Mouse (Mus musculus): Measurements from ENCODE around the gene Saxo1. TPM values are rescaled to one million over a fixed set of nuclear protein-coding genes. Genes with fewer than 3 reads are reported as not detected.

Saxo1 gene
- polyA plus RNA-seq, 1 experiment from 2014 or later, result not detected

- ATAC-seq (ENCODE audit: low FRiP score), result no peak
- H3K27me3 ChIP-seq, result no peaks in the 10 kb centered on the region
- no peaks in the 10 kb centered on the region for H3K4me1 ChIP-seq
- no peaks in the 10 kb centered on the region for H3K36me3 ChIP-seq (replicated peaks)
- no peak overlapping the region for H3K4me2 ChIP-seq
- no peaks in the 10 kb centered on the region for H3K9me3 ChIP-seq
- whole genome bisulfite sequencing, result 84% methylated on average over 5 of the region's 5 CpGs
- no peak overlapping the region for H3K4me3 ChIP-seq (replicated peaks)
- H3K9ac ChIP-seq, result no peak overlapping the region
- H3K27ac ChIP-seq, result no peak overlapping the region
Observed at GRCm38 (mm10) chr4:86523771-86524170, 34.4 kb downstream of the Saxo1 start.

GRCm38 (mm10) chr4:86520695-86521094, 37.4 kb downstream of the Saxo1 start:
- Histone ChIP-seq H3K36me3 (replicated peaks) (no peaks in the 10 kb centered on the region), H3K9me3 (no peaks in the 10 kb centered on the region), H3K27ac (no peak overlapping the region), H3K4me3 (replicated peaks) (no peak overlapping the region), H3K9ac (no peak overlapping the region), H3K4me2 (no peak overlapping the region), H3K27me3 (no peaks in the 10 kb centered on the region), H3K4me1 (no peaks in the 10 kb centered on the region)
- no peak for ATAC-seq (ENCODE audit: low FRiP score)
- WGBS, result 89% methylated on average over 12 of the region's 12 CpGs

GRCm38 (mm10) chr4:86519953-86520352, 38.2 kb downstream of the Saxo1 start:
- H3K27me3 ChIP-seq, result no peaks in the 10 kb centered on the region
- H3K9ac ChIP-seq, result no peak overlapping the region
- no peak overlapping the region for H3K4me2 ChIP-seq
- H3K27ac ChIP-seq, result no peak overlapping the region
- no peak overlapping the region for H3K4me3 ChIP-seq (replicated peaks)
- H3K36me3 ChIP-seq (replicated peaks), result no peaks in the 10 kb centered on the region
- H3K4me1 ChIP-seq, result no peaks in the 10 kb centered on the region
- H3K9me3 ChIP-seq, result no peaks in the 10 kb centered on the region
- WGBS, result 90% methylated on average over 6 of the region's 6 CpGs
- no peak for ATAC-seq (ENCODE audit: low FRiP score)

GRCm38 (mm10) chr4:86504656-86505055, 53.5 kb downstream of the Saxo1 start:
- H3K4me2 ChIP-seq, result no peak overlapping the region
- 86% methylated on average over 6 of the region's 6 CpGs for WGBS
- H3K4me3 ChIP-seq (replicated peaks), result no peak overlapping the region
- no peaks in the 10 kb centered on the region for H3K36me3 ChIP-seq (replicated peaks)
- H3K9me3 ChIP-seq, result no peaks in the 10 kb centered on the region
- ATAC-seq (ENCODE audit: low FRiP score), result no peak
- H3K27ac ChIP-seq, result no peak overlapping the region
- no peaks in the 10 kb centered on the region for H3K4me1 ChIP-seq
- no peak overlapping the region for H3K9ac ChIP-seq
- no peaks in the 10 kb centered on the region for H3K27me3 ChIP-seq

DNA sequence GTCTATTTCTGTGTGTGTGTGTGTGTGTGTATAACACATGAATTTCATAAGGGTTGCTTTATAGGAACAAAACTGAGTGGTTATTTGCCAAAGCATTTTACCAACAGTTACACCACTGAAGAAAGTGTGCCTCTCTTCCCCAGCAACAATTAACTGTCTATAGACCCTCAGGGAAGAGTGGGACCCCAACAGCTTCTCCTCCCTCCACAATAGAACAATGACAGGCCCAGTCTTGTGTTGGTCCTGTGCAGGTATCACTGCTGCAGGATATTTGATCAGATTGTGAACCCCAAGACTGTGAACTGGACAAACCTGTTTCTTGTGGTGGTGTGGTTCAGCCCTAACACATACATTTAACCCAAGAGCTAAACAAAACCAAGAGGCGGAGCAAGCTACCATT, 58.6 kb downstream of the Saxo1 start:
- Histone ChIP-seq H3K9me3 (no peaks in the 10 kb centered on the region), H3K4me2 (no peak overlapping the region), H3K36me3 (replicated peaks) (no peaks in the 10 kb centered on the region), H3K9ac (no peak overlapping the region), H3K27ac (no peak overlapping the region), H3K27me3 (no peaks in the 10 kb centered on the region), H3K4me1 (no peaks in the 10 kb centered on the region), H3K4me3 (replicated peaks) (no peak overlapping the region)
- WGBS, result 86% methylated on average over 1 of the region's 1 CpGs
- no peak for ATAC-seq (ENCODE audit: low FRiP score)

- no peaks in the 10 kb centered on the region for H3K36me3 ChIP-seq (replicated peaks)
- 81% methylated on average over 5 of the region's 5 CpGs for WGBS
- no peak for ATAC-seq (ENCODE audit: low FRiP score)
Observed at GRCm38 (mm10) chr4:86498754-86499153, 59.4 kb downstream of the Saxo1 start.

DNA sequence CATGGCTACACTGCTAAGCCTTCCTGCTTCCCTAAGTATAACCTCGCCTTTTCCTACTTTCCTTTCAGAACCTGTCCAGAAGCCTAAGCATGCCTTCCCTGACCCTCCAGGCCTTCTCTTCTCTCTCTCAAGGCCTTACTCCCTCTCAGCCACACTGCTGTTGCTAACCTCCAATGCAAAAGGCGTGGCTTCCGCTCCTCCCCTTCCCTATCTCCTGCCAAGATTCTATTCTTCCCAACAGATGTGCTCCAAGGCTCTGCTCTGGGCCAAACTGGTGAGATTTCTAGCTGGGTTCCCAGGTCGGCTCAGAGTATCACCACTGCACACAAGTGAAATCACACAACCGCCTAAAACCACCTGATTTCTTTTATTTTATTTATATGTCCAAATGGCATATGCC, 69.0 kb downstream of the Saxo1 start:
- no peak for ATAC-seq (ENCODE audit: low FRiP score)
- H3K4me2 ChIP-seq, result no peak overlapping the region
- no peak overlapping the region for H3K27ac ChIP-seq
- H3K27me3 ChIP-seq, result no peaks in the 10 kb centered on the region
- no peaks in the 10 kb centered on the region for H3K4me1 ChIP-seq
- H3K36me3 ChIP-seq (replicated peaks), result no peaks in the 10 kb centered on the region
- no peak overlapping the region for H3K4me3 ChIP-seq (replicated peaks)
- no peaks in the 10 kb centered on the region for H3K9me3 ChIP-seq
- no peak overlapping the region for H3K9ac ChIP-seq
- 87% methylated on average over 5 of the region's 5 CpGs for WGBS

More at GRCm38 (mm10) chr4:86498754-86499153, 59.4 kb downstream of the Saxo1 start:
- Histone ChIP-seq H3K27me3 (no peaks in the 10 kb centered on the region), H3K4me1 (no peaks in the 10 kb centered on the region), H3K4me3 (replicated peaks) (no peak overlapping the region), H3K9me3 (no peaks in the 10 kb centered on the region), H3K4me2 (no peak overlapping the region), H3K27ac (no peak overlapping the region), H3K9ac (no peak overlapping the region)

DNA sequence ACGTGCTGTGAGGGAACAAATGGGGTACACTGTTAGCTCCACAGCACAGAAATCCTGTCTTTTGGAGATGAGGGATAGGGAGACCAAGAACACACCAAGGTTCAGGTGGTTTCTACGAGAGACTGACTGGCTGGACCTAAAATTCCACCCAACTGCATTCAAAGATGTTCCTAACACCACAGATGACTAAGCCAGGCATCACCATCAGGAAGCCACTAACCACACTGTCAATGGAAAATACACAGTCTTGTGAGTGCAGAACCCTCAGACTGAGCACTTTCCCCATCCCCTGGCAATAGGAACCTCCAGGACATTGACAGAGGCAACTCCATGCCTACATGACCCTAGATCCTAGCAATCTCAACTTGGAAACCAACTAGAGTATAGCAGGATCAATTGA, 71.2 kb downstream of the Saxo1 start:
- Histone ChIP-seq H3K27me3 (no peaks in the 10 kb centered on the region), H3K4me2 (no peak overlapping the region), H3K36me3 (replicated peaks) (no peaks in the 10 kb centered on the region), H3K9me3 (no peaks in the 10 kb centered on the region), H3K4me1 (no peaks in the 10 kb centered on the region), H3K9ac (no peak overlapping the region), H3K4me3 (replicated peaks) (no peak overlapping the region), H3K27ac (no peak overlapping the region)
- 88% methylated on average over 2 of the region's 2 CpGs for WGBS
- ATAC-seq (ENCODE audit: low FRiP score), result no peak

DNA sequence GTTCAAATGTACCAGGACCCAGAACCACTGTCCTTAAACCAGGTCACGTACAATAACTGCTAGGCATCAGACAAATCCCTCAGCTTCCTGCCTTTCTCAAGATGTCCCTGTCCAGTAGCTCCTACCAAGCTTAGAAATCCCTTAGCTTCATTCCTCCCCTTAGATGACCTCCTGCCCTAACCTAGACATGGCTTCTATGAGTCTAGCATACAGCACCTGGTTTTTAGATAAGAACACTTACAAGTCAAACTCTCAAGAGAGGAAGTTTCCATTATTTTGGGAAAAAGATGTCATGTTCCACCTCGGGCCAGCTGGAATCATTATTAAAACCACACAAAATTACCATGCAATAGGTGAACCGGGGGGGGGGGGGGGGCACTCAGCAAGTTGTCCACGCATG, 71.6 kb downstream of the Saxo1 start:
- no peak overlapping the region for H3K4me2 ChIP-seq
- H3K9ac ChIP-seq, result no peak overlapping the region
- H3K27me3 ChIP-seq, result no peaks in the 10 kb centered on the region
- no peak for ATAC-seq (ENCODE audit: low FRiP score)
- no peaks in the 10 kb centered on the region for H3K4me1 ChIP-seq
- H3K36me3 ChIP-seq (replicated peaks), result no peaks in the 10 kb centered on the region
- 87% methylated on average over 4 of the region's 4 CpGs for WGBS
- H3K9me3 ChIP-seq, result no peaks in the 10 kb centered on the region
- H3K4me3 ChIP-seq (replicated peaks), result no peak overlapping the region
- no peak overlapping the region for H3K27ac ChIP-seq

DNA sequence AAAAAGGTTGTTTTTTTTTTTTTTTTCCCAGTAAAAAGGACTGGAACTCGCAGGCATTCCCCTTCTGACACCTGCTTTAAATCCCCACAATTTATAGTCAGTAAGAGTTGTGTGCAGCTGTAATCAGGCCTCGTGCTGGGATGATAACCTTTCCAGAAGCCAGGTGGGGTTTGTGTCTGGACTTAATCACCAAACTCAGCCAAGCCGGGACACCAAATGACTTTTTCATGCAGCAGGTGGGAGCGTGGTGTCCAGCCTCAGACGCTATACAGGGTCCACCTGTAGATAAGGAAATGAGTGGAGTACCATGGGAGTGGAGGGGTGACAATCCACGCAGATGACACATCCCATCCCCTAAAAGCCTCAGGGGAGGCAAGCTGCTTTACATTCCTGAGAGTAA, 73.1 kb downstream of the Saxo1 start:
- 79% methylated on average over 6 of the region's 6 CpGs for WGBS

DNA sequence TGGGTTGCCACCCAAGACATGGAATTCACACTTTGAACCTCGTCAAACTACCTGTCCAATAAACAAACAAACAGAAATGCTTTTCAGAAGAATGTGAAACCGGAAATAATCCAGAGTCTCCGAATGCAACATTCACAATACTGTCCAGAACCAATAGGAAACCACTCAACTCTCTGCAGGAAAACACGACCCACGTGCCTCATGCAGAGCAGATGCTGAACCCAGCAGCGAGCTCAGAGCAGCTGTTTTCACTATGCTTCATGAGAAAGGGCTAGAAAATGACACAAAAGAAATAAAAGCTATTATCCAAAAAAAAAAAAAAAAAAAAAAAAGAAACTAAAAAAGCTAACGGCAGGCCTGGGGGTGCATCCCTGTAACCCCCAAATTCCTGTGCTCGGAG, 74.4 kb downstream of the Saxo1 start:
- no peaks in the 10 kb centered on the region for H3K9me3 ChIP-seq
- no peaks in the 10 kb centered on the region for H3K4me1 ChIP-seq
- ATAC-seq (ENCODE audit: low FRiP score), result no peak
- H3K27me3 ChIP-seq, result no peaks in the 10 kb centered on the region
- no peak overlapping the region for H3K4me3 ChIP-seq (replicated peaks)
- H3K36me3 ChIP-seq (replicated peaks), result no peaks in the 10 kb centered on the region
- no peak overlapping the region for H3K27ac ChIP-seq
- WGBS, result 69% methylated on average over 8 of the region's 8 CpGs
- H3K4me2 ChIP-seq, result no peak overlapping the region
- H3K9ac ChIP-seq, result no peak overlapping the region

More for the DNA sequence above, 73.1 kb downstream of the Saxo1 start:
- H3K27me3 ChIP-seq, result no peaks in the 10 kb centered on the region
- no peak overlapping the region for H3K9ac ChIP-seq
- H3K4me3 ChIP-seq (replicated peaks), result no peak overlapping the region
- no peaks in the 10 kb centered on the region for H3K36me3 ChIP-seq (replicated peaks)
- no peaks in the 10 kb centered on the region for H3K9me3 ChIP-seq
- ATAC-seq (ENCODE audit: low FRiP score), result no peak
- no peak overlapping the region for H3K27ac ChIP-seq
- H3K4me2 ChIP-seq, result no peak overlapping the region
- no peaks in the 10 kb centered on the region for H3K4me1 ChIP-seq

GRCm38 (mm10) chr4:86483013-86483615, 75.0 kb downstream of the Saxo1 start:
- Histone ChIP-seq H3K4me3 (replicated peaks) (no peak overlapping the region), H3K4me2 (no peak overlapping the region), H3K36me3 (replicated peaks) (no peaks in the 10 kb centered on the region), H3K9me3 (no peaks in the 10 kb centered on the region), H3K27ac (no peak overlapping the region), H3K27me3 (no peaks in the 10 kb centered on the region), H3K9ac (no peak overlapping the region), H3K4me1 (no peaks in the 10 kb centered on the region)
- WGBS, result 95% methylated on average over 6 of the region's 6 CpGs
- no peak for ATAC-seq (ENCODE audit: low FRiP score)

GRCm38 (mm10) chr4:86480891-86481290, 77.2 kb downstream of the Saxo1 start:
- H3K27ac ChIP-seq, result no peak overlapping the region
- 76% methylated on average over 3 of the region's 3 CpGs for WGBS

More at GRCm38 (mm10) chr4:86480891-86481290, 77.2 kb downstream of the Saxo1 start:
- H3K4me3 ChIP-seq (replicated peaks), result no peak overlapping the region
- no peaks in the 10 kb centered on the region for H3K4me1 ChIP-seq
- H3K27me3 ChIP-seq, result no peaks in the 10 kb centered on the region
- no peak for ATAC-seq (ENCODE audit: low FRiP score)
- H3K4me2 ChIP-seq, result no peak overlapping the region
- no peaks in the 10 kb centered on the region for H3K9me3 ChIP-seq
- no peaks in the 10 kb centered on the region for H3K36me3 ChIP-seq (replicated peaks)
- H3K9ac ChIP-seq, result no peak overlapping the region
